Mouse (Mus musculus) 416B (cell line): ENCODE measurements at regions not wholly inside any gene's neighbourhood (a gene's known extent, or its start where the extent isn't known, plus 50 kb on each side); places are given as distances from the start of the nearest gene placed in this dataset.
A peak's percentile ranks its signal among the peaks of the same experiment; 100 is the strongest.

Source experiments
- DNase-seq: peaks from one replicate; pipeline ENCODE4 v3.0.0; 2011; ENCODE audit warnings: low read depth

DNA sequence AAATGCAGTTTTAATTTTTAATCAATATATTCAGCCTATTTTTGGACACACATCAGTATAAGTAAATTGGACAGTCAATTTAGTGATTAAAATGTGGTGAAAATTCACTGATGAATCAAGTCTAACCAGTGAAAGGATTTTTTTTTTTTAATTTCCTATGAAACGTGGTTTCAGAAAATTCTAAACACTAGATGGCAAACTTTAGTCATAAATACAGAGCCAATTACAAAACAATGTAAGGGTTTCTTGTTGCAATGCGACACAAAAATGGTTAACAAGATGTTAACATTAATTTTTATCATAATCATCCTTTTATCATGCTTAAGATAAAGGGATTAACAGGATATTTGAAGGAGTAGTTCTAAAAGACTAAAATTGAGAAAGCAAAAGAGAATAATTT, 326.7 kb upstream of the Cldn34c4 start:
- peak; percentile 0 for DNase-seq

DNA sequence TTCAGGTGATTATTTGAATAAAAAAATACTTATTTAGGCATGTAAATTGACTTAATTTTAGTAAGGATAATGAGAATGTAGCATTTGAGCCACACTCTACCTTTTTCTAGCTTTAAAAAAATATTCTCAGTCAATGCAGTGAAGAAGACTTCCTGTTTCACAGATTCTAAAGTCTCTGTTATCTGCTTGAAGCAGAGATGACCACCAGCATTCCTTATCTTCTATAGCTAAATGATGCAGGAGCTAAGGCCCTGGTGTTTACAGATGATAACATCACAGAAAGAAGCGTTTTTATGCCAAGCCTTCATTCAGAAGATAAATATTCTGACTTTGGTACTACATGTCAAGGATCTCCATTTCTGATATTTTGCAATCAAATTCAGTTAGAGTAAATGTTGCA, 309.8 kb upstream of the Cldn34c4 start:
- DNase-seq: no peak
